Mouse (Mus musculus): ENCODE results near the gene Ddr1.

Gene Ddr1

DNA sequence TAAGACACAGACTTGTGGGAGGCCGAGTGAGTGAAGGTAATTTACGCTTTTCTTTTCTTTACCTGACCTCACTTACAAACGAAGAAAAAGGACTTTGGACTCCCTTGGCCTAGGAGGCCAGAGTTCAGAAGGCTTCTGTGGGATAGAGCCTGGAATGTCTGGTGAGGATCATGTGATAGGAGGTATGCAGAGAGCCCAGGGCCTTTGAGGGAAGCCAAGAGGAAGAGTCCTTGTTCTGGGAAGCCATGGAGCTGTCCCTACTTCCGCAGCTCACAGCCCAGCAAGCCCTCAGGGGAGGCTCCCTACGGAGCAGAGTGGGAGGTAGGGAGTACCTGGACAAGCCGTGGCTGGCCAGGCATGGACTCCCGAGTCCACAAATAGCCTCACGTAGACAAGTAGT, 17.3 kb upstream of the Ddr1 start:
- DNase-seq (ENCODE audit: low read depth in 2 of 2, low spot score in 2 of 2) = no peak

DNA sequence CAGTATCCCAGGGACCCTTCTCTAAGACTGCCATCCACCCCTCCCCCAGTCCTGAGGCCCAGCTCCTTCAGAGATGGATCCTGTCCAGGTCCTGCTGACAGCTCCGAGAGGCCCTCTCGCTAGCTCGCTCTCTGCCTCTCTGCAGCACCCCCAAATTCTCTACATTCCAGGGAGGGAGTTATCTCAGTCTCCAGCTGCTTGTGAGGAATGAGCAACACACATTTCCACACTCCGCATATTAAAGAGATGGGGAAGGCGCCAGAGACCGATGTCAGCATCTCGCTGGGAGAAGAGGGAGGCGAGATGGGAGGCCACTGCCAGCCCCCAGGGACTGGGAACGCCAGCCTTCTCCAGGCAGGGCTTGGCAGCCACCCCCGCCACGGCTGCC, 15.9 kb upstream of the Ddr1 start:
- no peak for DNase-seq (ENCODE audit: low read depth in 2 of 2, low spot score in 2 of 2)

DNA sequence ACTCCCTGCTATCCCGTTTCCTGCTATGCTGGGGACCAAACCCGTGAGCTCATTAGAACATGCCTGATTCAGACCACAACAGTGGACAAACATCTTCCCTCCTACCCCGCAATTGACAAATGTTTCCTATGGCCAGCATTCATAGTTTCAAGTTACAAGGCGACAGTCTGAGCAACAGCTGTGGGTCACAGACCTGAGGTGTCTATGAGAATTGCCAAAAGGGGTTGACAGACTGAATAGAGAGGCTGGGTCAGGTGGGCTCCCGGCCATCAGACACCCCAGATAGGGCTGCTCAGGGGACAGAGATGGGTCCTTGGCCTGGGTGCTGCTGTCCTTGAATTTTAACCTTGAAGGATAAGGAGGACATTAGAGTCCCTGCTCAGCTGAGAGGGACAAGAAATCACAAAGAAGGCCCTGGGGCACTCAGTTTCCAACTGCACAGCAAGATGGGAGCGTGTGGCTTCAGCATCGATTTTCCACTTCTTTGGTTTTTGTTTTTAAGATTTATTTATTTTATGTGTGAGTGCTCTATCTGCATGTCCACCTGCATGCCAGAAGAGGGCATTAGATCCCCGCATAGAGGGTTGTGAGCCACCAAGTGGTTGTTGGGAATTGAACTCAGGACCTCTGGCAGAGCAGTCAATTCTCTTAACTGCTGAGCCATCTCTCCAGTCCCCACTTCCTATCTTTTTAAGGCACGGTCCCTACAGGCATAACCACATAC, 15.4 kb upstream of the Ddr1 start:
- DNase-seq (ENCODE audit: low read depth in 2 of 2, low spot score in 2 of 2) = no peak

DNA sequence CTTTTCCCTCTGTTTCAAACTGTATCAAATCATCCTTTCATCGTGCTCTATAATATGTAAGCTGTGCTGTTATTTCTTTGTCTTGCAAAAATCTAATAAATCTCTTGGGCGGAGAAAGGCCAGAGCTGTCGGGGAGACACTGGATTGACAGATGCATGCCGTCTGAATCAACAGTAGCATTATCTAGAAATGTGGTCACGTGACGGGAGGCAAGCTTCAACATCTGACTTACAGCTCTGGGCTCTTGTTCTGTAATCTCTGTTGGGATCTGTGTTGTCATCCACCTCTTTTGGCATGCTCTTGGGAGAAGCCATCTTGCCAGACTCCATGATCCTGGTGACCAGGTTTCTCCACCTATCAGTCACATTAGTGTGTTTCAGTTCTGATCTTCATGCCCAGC, 12.7 kb upstream of the Ddr1 start:
- no peak for DNase-seq (ENCODE audit: low read depth in 2 of 2, low spot score in 2 of 2)

DNA sequence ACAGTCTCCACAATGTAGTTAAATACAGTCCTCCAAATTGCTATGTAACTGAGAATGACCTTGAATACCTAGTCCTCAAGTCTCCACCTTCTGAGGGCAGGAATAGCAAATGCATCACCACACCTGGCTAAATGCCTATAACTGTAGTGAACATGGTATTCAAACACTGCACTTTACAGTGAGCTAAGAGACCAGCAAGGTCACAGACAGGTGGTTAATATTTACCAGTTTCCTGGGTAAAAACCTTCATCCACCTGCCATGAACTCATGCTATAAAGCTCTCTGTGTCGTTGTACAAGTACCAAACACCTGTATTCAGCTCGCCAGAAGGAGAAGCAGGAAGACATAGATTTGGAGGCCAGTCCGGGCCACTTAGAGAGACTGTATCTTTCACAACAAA, 11.7 kb upstream of the Ddr1 start:
- DNase-seq (ENCODE audit: low read depth in 2 of 2, low spot score in 2 of 2) = no peak

DNA sequence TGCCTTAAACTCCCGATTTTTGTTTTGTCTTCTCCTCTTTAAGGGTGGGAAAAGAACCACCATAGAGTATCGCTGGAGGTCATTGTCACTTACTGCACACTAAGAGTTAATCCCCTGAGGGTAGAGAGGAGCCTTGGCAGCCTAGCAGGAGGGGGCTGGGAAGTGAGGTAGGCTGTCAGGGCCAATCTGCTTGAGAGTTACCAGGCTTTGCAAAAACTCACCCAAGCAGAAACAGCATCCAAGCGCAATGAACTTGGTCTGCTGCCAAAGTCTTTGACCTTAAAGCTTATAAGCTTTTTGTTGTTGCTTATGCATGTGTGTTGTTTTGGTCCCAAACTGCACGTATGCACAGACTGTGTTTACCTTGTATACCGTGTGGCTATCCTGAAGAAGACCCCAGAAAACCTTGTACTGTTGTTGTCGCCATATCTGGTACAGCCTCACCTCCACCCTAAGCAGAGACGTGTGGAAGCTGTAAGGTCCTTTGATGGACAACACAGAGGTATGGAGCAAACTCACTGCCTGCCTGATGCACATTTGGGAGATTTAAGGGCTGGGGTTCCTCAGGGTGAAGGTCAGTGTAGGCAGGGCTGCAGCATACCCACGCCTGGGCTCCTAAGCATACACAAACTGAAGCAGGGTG, 6.4 kb upstream of the Ddr1 start:
- DNase-seq (ENCODE audit: low read depth in 2 of 2, low spot score in 2 of 2) = no peak

DNA sequence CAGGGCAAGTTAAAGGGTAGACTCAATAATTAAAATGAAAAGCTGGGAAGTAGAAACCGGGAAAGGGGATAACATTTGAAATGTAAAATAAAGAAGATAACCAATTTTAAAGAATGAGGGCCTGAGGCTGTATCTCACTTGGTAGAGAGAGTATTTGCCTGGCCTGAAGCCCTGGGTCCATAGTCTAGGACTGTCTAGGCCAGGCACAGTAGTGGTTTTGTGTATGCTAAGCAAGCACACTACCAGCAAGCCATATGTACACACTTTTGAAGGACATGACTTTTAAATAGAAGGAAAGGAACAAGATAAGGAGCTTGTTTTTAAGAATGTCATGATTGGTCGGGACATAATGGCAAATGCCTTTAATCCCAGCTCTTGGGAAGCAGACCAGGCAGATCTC, 4.2 kb upstream of the Ddr1 start:
- DNase-seq (ENCODE audit: low read depth in 2 of 2, low spot score in 2 of 2) = no peak

DNA sequence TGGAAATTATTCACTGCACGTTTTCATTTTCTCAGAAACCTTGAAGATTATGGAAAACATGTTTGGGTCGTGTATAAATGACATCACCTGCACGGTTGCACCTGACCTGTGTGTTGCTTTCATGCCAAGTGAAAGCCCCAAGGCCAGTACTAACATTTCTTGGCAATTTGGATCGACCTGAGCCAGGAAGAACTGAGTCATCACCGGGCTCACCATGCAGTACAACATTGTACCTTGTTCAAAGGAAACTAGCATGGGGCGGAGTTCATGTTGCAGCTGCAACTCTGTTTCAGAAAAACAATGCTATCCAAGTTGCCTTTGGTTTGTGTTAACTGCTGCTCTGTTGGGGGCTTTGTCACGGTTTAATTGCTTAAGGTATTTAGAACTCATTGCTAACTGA, 3.5 kb upstream of the Ddr1 start:
- no peak for DNase-seq (ENCODE audit: low read depth in 2 of 2, low spot score in 2 of 2)

DNA sequence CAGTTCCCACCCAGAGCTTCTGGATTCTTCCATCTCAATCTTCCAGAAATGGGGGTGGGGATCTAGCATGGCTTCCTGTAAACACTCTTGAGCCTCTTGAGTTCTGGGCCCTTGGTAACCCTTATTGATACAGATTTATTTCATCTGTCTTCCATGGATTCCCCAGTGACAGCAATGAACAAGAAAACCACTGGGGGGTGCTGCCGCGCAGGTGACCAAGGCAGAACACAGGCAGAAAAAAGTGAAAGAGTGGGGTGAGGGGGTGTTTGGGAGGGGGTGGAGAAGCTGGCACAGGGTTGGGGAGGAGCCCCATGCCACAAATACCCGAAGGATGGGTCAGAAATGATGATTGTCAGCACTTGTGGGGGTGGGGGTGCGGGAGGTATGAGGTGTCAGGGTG, 1.4 kb upstream of the Ddr1 start:
- DNase-seq (ENCODE audit: low read depth in 2 of 2, low spot score in 2 of 2) = peak in 1 of 2 experiments; percentile 41

DNA sequence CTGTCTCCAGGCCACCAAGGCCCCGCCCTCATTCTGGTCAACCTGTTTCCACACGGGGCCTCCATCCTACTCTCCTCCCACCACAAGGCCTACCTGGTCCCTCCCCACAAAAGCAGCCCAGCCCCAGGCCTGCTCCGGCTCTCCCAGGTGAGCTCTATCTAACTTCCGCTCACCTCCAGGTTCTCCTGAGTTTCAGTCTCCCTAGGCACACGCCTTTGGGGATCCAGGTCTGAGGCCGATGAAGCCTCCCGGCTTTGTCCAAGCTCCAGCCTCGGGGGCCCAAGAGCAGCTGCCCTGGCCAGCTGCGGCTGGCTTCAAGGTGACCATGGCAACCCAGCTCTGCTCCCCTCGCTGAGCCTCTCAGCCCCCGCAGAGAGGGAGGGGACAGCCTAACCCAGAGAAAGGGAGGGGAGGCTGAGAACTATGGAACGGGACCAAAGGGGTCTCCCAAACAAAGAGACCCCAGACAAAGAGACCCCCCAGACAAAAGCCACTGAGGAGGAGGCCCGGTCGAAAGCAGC, 610 bp downstream of the Ddr1 start:
- DNase-seq (ENCODE audit: low read depth in 2 of 2, low spot score in 2 of 2) = no peak

DNA sequence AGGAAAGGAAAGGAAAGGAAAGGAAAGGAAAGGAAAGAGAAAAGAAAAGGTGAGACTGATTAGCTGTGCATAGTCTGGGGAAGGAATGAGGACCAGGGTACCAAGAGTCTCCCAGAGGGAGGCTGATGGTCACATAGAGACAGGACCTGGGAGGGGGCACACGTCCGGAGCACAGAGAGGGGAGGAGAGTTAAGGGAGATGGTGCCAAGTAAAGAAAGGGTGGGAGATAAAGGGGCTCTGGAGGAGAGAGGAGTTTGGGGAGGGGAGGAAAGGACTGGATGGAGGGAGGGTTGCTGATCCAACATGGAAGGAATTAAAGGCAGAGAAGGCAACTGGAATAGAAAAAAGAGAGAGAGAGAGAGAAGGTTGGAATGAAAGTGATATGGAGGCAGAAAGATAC, 1.4 kb downstream of the Ddr1 start:
- no peak for DNase-seq (ENCODE audit: low read depth in 2 of 2, low spot score in 2 of 2)

DNA sequence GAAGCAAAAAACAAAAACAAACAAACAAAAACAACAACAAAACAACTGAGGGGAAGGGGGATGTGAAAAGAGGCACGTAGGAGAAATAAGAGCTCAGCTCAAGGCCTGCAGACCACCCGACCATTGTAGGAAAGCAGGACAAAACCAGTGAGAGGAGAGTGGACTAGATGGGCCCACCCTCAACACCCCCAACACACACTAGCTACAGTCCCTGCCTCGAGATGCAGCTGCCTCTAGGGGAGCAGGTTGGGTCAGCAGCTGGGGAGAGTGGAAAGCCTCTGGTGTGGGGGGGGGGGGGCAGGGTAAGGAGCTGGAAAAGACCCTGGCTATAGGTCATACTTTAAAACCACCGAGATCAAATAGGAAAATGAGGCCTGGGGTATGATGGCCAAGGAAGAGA, 1.8 kb downstream of the Ddr1 start:
- no peak for DNase-seq (ENCODE audit: low read depth in 2 of 2, low spot score in 2 of 2)

DNA sequence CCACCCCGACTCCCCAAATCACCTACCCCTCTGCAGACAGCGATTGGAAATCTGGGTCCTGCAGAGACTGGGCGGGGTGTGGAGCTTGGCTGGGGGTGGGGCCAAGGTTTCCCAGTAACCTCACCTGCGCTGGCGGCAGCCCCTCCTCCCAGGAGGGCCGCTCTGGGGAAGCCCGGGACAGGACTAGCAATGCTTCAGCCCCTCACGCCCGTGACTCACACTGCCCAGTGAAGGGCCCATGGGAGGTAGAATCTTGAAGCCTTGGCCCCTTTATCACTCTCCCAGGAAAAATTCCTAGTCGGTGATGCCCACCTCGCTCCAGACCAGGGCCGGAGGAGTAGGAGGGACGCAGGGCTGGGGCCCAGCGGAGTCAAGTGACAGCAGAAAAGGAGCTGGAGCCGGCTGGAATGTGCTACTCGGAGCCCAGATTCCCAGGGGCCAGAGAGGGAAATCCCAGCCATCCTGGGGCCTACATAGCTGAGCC, 2.4 kb downstream of the Ddr1 start:
- DNase-seq (ENCODE audit: low read depth in 2 of 2, low spot score in 2 of 2) = no peak

DNA sequence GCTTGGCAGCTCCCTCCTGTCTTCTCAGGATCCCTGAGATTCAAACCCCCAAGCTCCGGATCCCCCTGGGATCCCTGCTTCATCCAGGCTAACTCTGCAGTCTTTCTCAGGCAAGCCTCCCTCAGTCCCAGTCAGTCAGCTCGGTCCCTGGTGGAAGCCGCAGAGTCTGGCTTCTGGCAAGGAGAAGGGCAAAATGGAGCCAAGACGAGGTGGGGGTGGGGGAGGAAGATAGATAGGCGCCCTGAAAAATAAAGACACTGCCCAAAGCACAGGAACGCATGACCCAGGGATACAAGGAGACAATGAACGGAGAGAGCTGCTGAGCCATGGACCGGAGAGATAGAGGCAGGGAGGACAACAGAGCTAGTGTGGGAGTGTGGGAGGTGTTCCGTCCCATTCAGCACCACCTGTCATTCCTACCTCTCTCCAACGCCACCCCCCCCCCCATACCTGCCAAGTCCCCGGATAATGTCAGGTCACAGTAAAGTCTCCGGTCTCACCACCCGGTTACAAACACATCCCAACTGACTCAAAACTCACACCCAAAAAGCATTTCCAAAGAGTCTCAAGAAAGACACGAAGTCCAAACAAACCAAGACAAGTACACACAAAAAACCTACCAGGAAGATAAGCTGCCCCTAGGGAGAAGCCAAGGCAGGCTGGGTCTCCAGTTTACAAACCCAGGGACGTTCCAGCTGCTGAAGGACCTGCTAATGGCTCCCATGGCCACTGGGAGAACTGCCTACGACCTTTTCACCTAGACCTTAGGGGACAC, 3.0 kb downstream of the Ddr1 start:
- no peak for DNase-seq (ENCODE audit: low read depth in 2 of 2, low spot score in 2 of 2)

DNA sequence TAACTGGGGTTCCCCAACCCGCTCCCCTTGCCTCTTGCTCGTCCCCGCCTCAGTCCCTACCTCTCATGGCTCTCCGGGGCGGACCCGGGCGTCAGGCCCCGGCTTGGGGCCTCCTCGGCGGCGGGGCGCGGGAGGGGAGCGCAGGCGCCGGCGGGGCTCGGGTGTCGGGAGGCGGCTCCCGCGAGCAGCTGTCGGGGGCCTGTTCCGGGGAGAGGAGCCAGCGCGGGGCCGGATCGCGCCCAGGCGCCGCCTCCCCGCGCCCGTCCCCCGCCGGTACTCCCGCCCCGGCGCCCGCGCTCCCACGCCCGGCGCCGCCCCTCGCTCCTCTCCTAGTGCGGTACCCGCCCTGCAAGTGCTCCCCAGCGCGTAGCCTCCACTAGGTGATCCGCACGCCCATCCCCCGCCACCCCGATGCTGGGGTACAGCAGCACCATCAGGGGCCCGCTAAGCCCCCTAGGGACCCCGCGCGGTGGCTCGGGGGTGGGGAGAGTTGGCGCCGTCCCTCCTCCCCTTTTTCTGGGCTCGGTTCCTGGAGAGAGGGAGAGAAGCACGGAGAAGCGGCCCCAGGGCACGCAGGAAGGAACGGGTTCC, 4.0 kb downstream of the Ddr1 start:
- peak; percentile 29 to 36 for DNase-seq (ENCODE audit: low read depth in 2 of 2, low spot score in 2 of 2)

DNA sequence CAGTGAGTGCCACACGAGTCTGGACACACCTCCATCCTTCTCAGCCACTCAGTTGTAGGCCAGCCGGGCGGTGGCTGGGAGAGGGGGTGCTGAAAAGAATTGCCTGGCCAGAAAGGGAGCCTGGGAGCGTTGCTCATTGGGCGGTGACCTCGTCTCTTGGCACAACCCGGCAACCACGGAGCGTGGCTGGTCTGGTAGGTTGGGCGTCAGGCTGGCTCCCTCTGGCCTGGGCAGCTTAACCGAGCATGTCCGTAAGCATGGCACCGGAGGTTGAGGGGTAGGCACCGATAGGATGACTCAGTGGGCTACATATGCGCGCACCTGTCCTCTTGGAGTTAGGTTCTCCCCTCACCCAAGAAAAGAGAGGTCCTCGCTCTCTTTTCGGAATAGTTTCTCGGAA, 4.5 kb downstream of the Ddr1 start:
- no peak for DNase-seq (ENCODE audit: low read depth in 2 of 2, low spot score in 2 of 2)

DNA sequence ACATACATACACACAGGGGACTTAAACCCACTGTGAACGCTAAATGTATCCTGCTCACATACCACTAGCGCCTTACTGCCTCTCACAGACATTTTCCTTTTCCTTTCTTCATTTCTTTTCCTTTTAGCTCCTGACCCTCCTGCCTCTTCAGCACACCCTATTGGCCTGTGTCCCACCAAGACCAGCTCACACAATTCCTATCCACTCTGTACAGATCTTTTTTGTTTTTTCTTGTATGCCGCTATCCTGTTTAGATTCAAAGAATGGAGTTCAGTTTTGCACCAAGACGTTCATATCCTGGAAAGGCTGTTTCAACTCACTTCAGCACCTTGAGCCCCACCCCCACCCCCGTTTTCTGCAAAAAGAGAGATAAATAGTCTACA, 5.9 kb downstream of the Ddr1 start:
- no peak for DNase-seq (ENCODE audit: low read depth in 2 of 2, low spot score in 2 of 2)

DNA sequence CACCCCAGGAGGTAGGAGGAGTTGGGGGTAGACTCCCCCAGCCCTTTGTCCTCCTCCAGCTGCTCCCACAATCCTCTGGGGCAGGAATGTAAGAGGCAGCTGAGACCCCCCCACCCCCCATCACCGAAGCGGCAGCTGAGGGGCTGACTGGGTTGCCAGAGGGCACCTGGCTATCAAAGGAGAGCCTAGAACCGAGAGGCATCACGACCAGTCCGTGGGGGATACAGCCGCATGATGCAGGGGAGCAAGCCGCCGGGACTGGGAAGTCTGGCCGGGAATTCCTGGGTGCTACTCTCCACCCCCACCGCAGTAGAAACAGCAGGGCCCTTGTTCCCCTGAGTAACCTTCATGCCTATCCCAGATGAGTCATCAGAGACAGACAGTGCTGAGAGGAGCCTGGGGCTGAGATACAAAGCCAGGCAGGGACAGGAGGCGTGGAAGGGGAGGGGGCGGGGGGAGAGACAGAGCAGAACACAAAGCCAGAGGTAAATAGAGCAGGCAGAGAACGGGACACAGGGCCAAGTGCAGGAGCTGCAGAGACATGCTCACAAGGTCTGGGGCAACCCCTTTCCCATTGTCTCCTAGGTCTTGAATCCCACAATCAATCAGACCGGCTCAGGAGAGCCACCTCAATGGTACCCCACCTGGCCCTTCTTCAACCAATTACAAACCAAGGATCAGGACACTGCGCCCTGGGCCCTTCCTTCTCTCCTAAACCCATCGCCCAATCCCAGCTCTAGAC, 6.5 kb downstream of the Ddr1 start:
- DNase-seq (ENCODE audit: low read depth in 2 of 2, low spot score in 2 of 2) = no peak

DNA sequence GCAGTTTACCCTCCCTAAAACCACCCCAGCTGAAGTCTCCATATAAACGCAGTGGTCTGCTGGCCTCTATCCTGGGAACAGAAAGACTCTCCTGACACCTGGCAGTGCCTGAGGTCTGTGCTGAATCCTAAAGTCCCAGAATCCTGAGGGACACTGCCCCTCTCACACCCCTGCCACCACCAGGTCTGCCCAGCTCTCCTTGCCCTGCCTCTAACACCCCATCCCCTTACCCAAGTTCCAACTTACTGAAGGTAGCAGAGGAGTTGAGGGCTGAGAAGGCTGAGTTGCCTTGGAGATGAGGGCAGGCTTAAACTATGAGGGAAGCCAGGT, 7.0 kb downstream of the Ddr1 start:
- DNase-seq (ENCODE audit: low read depth in 2 of 2, low spot score in 2 of 2) = no peak

DNA sequence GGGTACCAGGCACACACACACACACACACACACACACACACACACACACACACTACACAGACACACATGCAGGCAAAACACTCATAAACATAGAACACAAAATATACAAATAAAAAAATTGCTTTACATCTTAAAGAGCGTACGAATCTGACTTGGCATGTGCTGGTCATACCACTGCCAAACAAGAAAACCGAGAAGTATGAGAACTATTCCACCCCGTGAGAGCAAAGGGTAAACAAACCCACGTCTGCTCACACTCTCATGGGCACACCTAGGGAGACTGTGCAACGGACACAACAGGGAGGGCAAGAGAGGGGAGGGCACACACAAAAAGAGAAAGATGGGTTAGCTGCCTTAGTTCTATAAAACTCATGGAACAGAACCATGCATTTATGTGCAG, 7.7 kb downstream of the Ddr1 start:
- DNase-seq (ENCODE audit: low read depth in 2 of 2, low spot score in 2 of 2) = no peak

DNA sequence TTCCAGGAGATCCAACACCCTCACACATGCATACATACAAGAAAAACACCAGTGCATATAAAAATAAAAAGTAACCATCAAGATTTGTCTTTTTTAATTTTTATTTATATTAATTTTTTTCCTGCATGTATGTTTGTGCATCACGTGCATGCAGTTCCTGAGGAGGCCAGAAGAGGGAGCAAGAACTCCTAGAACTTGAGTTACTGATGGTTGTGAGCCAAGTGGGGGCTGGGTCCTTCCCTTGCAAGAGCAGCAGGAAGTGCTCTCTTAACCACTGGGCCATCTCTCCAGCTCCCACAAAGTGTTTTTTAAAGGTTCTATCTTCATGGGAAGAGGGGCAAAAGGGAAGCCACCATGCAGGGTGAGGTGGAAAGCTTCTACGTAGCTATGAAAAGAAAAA, 9.1 kb downstream of the Ddr1 start:
- DNase-seq (ENCODE audit: low read depth in 2 of 2, low spot score in 2 of 2) = peak; percentile 43 to 61
